Mouse (Mus musculus): ENCODE measurements around the gene Mapkbp1.
A peak's percentile ranks its signal among the peaks of the same experiment; 100 is the strongest.

Mapkbp1 gene

GRCm38 (mm10) chr2:119972537-119972879, at the start of gene Mapkbp1:
Gene Mapkbp1 (plus strand): TSS chr2:119972699.
- no peak for DNase-seq

GRCm38 (mm10) chr2:119970571-119970970, 1.9 kb upstream of the Mapkbp1 start:
- DNase-seq: peak; percentile 60

GRCm38 (mm10) chr2:119971316-119971715, 1.2 kb upstream of the Mapkbp1 start:
- DNase-seq: no peak

- DNase-seq: peak; percentile 97
These were observed 512 bp upstream of the Mapkbp1 start for GRCm38 (mm10) chr2:119971837-119972536.

- DNase-seq: no peak
These were observed 8.0 kb downstream of the Mapkbp1 start for GRCm38 (mm10) chr2:119980343-119980986.

- DNase-seq: no peak
These were observed 9.1 kb downstream of the Mapkbp1 start for GRCm38 (mm10) chr2:119981631-119982030.

GRCm38 (mm10) chr2:119985871-119986270, 13.4 kb downstream of the Mapkbp1 start:
- DNase-seq: no peak

- no peak for DNase-seq
These were observed 13.9 kb downstream of the Mapkbp1 start for GRCm38 (mm10) chr2:119986369-119986768.

- no peak for DNase-seq
These were observed 14.9 kb downstream of the Mapkbp1 start for GRCm38 (mm10) chr2:119987441-119987840.

- no peak for DNase-seq
These were observed 16.5 kb downstream of the Mapkbp1 start for GRCm38 (mm10) chr2:119988952-119989351.

GRCm38 (mm10) chr2:119990881-119991280, 18.4 kb downstream of the Mapkbp1 start:
- DNase-seq: no peak

GRCm38 (mm10) chr2:119992349-119992748, 19.9 kb downstream of the Mapkbp1 start:
- DNase-seq: no peak

- DNase-seq: no peak
These were observed 21.0 kb downstream of the Mapkbp1 start for GRCm38 (mm10) chr2:119993515-119993914.

- DNase-seq: no peak
These were observed 22.3 kb downstream of the Mapkbp1 start for GRCm38 (mm10) chr2:119994839-119995238.

- no peak for DNase-seq
These were observed 23.1 kb downstream of the Mapkbp1 start for GRCm38 (mm10) chr2:119995391-119996281.

- DNase-seq: no peak
These were observed 24.9 kb downstream of the Mapkbp1 start for GRCm38 (mm10) chr2:119997354-119997753.

GRCm38 (mm10) chr2:119999731-120000130, 27.2 kb downstream of the Mapkbp1 start:
- no peak for DNase-seq

GRCm38 (mm10) chr2:120000882-120001584, 28.5 kb downstream of the Mapkbp1 start:
- DNase-seq: no peak

- DNase-seq: no peak
These were observed 29.5 kb downstream of the Mapkbp1 start for GRCm38 (mm10) chr2:120001956-120002355.

- DNase-seq: no peak
These were observed 31.5 kb downstream of the Mapkbp1 start for GRCm38 (mm10) chr2:120003970-120004369.

- DNase-seq: no peak
These were observed 34.2 kb downstream of the Mapkbp1 start for GRCm38 (mm10) chr2:120006696-120007095.

GRCm38 (mm10) chr2:120007680-120008210, 35.2 kb downstream of the Mapkbp1 start:
- no peak for DNase-seq

GRCm38 (mm10) chr2:120008672-120009071, 36.2 kb downstream of the Mapkbp1 start:
- no peak for DNase-seq
